ENCODE assay signal across 12 mouse cellular contexts in genomic region chr6:38347875-38348274, GRCm38 (mm10).
"Had no signal": no experiment of that assay in that cellular context is flagged by ENCODE, and none has a peak within 500 bp of the region (broad histone marks: within the 10 kb centered on the region; RNA-seq: fewer than 3 reads in every experiment).

No protein-coding gene starts in this region.

- H3K4me1 ChIP-seq: kidney, embryonic 15.5 days; limb, embryonic 13.5 days; midbrain, embryonic 13.5 days; neural tube, embryonic 12.5 days had no signal

- H3K4me2 ChIP-seq: kidney, embryonic 15.5 days; limb, embryonic 13.5 days; midbrain, embryonic 13.5 days; neural tube, embryonic 12.5 days had no signal

- H3K27ac ChIP-seq: kidney, embryonic 15.5 days; limb, embryonic 13.5 days; midbrain, embryonic 13.5 days; neural tube, embryonic 12.5 days had no signal

- H3K9ac ChIP-seq: kidney, embryonic 15.5 days; limb, embryonic 13.5 days; midbrain, embryonic 13.5 days; neural tube, embryonic 12.5 days had no signal

- H3K9me3 ChIP-seq: kidney, embryonic 15.5 days; limb, embryonic 13.5 days; midbrain, embryonic 13.5 days; neural tube, embryonic 12.5 days had no signal

- ATAC-seq: midbrain, embryonic 13.5 days had no signal

- DNase-seq: kidney, adult 2 months; kidney, postnatal 14 days; left cerebral cortex, postnatal 4 days; lung, adult 18-20 months; lung, postnatal 36 days; right cerebral cortex, postnatal 14 days; thymus, postnatal 36 days had no signal

- H3K36me3 ChIP-seq: kidney, embryonic 15.5 days; limb, embryonic 13.5 days; midbrain, embryonic 13.5 days; neural tube, embryonic 12.5 days had no signal

- H3K4me3 ChIP-seq: kidney, embryonic 15.5 days; limb, embryonic 13.5 days; midbrain, embryonic 13.5 days; myocyte; neural tube, embryonic 12.5 days had no signal
